Mouse (Mus musculus) kidney, postnatal 14 days (tissue): ENCODE measurements around the gene Vmn1r55.
"Not testable (repeated sequence)": the region's sequence is repeated elsewhere in the genome, so short reads cannot be mapped to it uniquely, and the experiment has no call there.

Experiments
- DNase-seq: peaks from one replicate; pipeline ENCODE4 v3.0.0; 2022; ENCODE audit warnings: mixed read lengths

Gene Vmn1r55

DNA sequence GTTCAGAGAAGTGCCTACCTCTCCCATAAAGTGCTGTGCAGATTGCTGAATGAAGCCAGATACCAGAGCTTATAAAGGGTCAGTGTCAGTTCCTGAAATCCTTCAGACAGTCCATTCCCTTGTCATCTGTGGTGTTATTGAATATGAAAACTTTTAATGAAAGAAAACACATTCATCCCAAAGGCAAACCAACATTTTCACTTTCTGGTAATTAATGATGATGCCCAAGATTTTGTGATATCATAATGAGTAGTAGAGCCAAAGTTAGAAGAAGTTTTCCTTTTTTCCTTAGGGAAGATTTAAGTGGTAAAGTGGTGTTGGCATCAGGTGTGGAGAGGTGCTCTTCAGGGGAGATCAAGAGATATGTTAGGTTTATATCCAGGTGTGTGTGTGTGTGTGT lies at the start of gene Vmn1r55:
Gene Vmn1r55 (minus strand): TSS at position 101 of the 400 bp plus-strand sequence.
- not testable (repeated sequence) for DNase-seq

DNA sequence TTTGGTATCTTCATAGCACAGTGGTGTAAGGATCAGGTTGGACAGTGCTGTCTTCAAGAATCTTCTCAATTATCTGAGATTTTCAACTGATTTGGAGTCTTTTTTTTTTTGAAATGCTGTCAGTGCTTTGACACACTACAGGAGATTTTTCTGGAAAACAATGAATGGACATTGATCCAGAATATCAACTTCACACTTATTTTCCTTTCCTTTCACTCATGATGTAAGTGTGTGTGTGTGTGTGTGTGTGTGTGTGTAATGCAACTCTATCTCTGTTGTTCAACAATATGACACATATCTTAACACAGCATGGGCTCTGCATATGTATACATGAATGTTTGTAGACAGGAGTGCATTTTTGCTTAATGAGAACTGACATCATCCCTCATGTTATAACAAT lies 47.2 kb upstream of the Vmn1r55 start, which contains the start of gene Vmn1r56:
Gene Vmn1r56 (minus strand): TSS at position 101 of the 400 bp plus-strand sequence.
- not testable (repeated sequence) for DNase-seq

DNA sequence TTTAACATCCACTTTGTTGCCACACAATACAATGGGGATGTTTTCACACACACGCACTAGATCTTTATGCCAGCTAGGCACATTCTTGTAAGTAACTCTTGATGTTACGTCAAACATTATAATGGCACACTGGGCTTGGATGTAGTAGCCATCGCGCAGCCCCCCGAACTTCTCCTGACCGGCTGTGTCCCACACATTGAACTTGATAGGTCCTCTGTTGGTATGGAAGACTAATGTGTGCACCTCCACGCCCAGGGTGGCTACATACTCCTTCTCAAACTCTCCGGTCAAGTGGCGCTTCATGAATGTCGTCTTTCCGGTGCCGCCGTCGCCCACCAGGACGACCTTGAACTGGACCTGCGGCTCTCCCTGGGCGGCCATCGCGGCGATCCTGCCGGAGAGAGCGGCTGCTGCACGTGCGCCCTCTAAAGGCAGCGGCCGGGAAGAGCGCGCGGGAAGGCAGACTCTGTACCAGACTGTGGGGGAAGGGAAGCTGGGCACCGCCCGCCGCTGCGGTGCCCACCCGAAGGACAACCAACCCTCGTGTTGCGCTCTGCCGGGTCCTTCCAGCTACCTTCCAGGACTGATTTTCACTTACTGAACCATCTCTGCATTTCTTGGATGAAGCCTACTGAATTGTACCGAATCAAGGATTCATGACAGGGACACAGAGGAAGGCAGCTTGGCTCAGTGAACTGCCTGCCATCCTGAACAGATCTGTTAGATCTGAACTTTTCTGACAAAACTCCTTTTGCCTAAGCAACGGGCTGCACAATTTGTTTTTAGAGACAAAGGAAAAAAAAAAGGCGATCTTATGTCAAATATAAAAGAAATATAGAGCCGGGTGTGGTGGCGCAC lies 23.7 kb downstream of the Vmn1r55 start, which contains the start of gene Rasl2-9:
Gene Rasl2-9 (minus strand): TSS at position 402 of the 858 bp plus-strand sequence.
- DNase-seq = peak; percentile 84

DNA sequence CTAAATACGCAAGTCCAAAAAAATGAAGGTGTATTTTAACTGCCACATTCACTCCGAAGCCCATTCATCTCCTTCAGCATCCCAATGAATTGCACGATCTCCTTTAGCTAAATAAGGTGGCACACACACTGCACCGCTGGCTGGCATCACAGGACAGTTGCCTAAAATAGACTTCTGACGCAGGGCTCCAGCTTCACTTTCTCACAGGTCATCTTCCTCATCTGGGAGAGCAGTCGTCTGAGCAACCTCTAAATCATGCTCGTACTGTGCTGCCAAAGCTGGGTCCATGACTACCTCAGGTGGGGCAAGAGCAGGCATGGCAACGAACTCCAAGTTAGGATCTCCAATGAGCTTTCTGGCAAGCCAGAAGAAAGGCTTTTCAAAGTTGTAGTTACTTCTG lies 24.4 kb downstream of the Vmn1r55 start:
- no peak for DNase-seq

DNA sequence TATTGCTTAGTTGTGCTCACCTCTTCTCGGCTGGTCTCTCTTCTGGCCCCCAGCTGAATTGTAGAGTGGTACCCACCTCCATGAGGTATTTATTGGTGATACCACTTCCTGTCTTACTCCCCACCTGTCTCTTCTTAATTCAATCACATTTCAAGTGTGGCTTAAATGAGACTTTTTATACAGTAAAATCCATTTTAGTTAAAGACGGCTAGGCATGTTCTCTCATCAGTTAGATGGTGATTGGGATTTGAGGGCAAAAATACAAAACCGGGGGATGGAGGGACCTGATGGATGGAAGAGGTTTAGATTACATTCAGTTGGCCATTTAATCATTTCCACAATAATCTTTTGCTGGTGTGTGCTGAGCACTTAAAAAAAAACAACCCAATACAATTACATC lies 32.6 kb downstream of the Vmn1r55 start, which contains the start of gene Rfpl4:
Gene Rfpl4 (minus strand): TSS at position 101 of the 400 bp plus-strand sequence.
- DNase-seq = no peak

DNA sequence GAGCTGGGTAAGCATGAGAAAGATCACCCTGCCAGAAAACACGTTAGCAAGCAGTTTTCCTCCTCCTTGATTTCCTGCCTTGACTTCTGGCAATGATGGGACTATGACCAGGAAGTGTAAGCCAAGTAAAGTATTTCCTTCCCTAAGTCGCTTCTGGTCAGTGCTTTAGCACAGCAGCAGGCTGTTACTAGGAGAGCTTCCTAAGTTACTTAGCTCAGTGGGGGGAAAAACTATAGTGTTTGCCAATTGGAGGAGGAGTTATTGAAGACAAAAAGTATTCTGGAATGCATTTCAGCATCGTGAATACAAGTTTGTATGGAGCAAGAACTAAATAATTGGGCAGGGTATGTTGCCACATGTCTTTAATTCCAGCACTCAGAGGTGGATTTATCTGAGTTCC lies 36.8 kb downstream of the Vmn1r55 start:
- DNase-seq = no peak

DNA sequence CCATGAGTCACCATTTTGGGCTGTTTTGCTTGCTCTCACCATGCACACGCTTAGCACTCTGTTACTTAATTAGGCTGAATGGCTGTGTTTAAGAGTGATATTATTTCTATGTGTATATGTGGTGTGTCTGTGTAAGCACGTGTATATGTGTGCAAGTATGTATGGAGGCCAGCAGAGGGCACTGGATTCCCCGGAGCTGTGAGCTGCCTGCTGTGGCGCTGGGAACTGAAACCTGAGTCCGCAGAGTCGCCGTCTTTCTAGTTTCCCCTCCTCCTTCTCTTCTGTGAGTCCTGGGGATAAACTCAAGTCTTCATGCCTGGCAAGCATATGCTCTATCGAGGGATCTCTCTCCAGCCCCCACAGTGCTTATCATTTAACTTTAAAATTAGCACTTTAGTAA lies 40.2 kb downstream of the Vmn1r55 start:
- DNase-seq = no peak

DNA sequence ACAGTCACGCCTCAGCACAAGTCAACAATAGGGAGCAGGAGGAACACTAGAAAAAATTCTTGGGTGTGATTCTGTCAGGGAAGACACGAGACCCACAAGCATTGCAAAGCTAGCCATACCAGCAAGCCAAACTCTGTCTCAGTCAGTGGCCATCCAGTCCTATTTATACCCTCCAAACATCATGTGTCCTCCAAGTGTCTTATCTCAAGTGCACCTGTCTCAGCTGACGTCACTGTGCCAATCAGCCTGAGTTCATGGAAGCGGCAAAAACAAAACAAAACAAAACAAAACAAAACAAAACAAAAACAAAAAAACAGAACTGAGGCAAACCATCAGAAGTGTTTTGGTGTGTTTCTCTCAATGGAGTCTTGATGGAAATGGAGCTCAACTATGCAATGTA lies 41.2 kb downstream of the Vmn1r55 start:
- no peak for DNase-seq

DNA sequence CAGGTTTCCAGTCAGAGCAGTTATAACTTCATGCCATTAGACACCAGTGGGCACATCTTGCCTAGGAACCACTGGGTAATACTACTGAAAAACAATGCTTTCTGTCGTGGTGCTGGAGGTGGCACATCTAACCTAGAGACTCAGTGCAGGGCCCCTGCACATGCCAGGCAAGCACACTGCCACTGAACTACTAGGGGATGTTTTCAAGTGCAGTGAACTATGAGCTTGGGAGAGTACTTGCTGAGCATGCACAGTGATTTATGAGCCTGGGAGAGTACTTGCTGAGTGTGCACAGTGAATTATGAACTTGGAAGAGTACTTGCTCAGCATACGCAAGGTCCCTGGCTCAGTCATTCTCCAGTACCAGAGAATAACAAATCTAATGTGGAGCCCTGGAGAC lies 46.9 kb downstream of the Vmn1r55 start:
- DNase-seq = no peak

DNA sequence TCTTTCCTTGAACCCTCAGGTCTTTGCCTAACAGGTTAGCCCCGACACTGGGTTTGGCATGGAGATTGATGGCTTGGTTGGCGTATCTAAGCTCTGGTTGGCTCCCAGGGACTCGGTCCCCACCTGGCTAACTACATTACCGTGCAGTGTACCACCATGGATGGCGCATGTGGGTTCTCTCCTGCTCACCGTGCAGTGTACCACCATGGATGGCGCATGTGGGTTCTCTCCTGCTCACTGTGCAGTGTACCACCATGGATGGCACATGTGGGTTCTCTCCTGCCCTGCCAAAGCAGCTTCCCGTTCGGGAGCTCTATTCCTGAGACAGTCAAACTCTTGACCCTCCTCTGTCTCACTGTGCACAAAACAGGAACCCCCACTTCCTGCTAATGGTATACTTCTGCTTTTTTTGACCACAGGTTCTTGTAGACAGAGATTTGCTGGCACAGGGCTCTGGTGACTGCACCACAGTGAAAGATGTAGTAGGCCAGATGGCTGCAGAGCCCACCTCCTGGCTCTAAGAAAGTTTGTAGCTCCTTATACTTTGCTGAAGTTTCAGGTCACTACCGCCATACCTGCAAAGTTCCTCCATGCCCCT lies 48.3 kb downstream of the Vmn1r55 start:
- no peak for DNase-seq

DNA sequence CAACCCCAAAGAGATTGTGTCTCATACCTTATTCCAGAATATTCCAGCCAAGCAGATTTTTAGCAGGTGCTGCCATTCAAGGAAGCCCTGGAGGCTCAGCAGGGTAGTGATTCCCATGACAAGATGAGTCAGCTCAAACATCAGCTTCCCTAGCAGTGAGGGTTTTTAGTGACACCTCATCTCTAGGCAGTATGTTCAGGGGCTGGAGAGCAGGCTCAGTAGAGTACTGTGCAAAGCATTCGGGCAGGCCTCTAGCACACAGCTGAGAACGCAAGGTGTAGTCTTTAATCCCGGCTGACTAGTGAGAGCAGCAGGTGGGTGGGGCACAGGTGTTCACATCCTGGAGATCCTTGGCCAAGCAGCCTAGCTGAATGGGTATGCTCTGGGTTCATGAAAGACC lies 49.7 kb downstream of the Vmn1r55 start:
- DNase-seq = no peak

DNA sequence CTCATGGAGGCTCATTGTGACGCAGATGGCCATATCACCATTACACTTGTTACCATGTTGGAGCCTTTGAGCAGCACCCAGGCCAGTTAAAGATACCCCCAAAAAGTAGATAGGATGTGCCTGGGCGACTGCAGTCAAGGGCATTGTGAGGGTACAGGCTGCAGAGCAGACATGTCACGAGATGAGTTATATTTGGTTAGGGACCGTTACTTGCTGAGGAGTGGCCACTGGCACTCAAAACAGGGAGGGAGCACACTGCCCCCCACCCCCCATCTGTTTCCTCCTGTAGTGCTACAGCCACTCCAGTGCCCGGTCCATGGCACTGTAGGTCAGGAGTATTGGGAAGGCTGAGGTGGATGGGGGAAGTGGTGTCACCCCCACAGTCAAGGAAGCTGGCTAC lies 50.7 kb downstream of the Vmn1r55 start:
- no peak for DNase-seq

DNA sequence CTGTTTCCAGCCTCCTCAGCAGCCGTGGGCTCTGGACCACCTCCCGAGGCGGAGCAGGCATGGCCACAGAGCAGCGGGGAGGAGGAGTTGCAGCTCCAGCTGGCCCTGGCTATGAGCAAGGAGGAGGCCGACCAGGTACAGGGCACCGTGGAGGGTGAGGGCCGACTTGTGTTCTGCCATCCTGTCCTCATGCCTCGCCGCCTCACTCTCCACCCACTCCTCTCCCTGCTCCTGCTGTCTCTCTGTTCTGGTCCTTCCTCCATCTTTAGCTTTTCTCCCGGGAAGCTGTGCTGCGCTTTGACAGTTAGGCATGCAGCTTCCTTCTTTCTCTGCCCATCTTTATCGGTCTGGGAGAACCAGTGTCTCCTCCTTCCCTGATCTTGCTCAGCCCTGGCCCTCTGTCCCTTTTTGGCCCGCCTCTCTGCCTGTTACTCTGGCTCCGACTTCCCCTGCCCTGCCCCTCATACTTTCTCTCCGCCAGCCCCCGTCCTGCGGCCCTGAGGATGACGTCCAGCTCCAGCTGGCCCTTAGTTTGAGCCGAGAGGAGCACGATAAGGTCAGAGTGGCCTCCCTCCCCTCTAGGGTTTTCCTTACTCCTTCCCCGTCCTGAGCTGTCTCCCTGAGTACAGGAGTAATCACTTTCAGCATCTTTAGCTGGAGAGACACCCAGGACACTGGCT lies 56.5 kb downstream of the Vmn1r55 start:
- peak; percentile 44 for DNase-seq

DNA sequence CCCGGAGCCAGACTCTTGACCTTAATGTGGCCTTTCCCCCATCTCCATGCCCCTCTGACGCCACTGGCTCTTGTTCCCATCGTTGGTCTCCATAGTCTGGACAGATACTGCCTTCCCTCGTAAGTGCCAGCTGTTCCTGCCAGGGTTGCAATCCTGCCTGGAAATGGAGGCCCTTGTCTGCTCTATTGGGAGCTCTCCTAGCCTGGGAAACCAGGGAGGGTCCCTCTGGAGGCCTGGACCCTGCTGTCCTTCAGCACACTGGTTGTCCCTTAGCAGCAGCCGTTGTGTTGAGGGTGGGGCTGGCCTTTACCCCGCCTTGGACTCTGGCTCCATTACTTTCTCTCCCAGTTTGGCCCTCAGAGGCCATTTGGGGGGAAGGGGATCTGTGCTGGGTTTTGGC lies 57.1 kb downstream of the Vmn1r55 start:
- DNase-seq = no peak

DNA sequence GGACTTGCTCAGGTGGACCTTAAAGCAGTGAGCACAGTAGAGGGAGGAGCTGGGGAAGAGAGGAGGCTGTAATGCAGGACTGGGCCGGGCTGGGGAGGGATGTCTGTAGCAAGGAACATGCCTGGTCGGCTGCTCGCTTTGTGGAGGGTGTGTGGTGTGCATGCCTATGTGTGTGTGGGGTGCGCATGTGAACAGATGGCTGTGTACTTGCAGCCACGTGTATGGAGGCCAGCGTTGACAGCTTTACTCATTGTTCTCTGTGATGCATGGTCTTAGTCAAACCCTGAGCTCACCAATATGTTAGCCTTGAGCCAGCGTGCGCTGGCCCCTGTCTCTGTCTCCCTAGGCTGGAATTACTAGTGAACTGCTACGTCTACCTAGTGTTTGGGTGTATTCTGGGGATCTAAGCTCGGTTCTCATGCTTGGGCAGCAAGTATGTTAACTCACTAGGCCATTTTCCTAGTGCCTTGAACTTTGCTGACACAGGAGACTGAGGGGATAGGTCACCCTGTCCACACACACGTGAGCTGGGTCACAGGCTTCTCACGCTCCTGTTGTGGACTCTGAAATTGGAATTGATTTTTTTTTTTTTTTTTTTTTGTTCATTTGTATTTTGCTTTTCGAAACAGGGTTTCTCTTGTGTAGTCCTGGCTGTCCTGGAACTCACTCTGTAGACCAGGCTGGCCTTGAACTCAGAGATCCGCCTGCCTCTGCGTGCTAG lies 58.3 kb downstream of the Vmn1r55 start:
- no peak for DNase-seq

DNA sequence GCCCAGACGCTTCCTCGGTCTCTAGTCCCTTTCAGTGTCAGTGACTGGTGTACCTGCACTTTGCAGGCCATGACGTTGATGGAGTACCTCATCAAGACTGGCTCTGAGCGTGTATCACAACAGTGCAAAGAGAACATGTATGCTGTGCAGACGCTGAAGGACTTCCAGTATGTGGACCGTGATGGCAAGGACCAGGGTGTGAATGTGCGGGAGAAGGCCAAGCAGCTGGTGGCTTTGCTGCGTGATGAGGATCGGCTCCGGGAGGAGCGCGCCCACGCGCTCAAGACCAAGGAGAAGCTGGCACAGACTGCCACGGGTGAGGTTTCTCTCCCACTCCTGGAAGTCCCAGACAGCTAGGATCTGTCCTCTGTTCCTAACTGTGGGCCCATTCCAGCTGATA lies 59.6 kb downstream of the Vmn1r55 start:
- no peak for DNase-seq

DNA sequence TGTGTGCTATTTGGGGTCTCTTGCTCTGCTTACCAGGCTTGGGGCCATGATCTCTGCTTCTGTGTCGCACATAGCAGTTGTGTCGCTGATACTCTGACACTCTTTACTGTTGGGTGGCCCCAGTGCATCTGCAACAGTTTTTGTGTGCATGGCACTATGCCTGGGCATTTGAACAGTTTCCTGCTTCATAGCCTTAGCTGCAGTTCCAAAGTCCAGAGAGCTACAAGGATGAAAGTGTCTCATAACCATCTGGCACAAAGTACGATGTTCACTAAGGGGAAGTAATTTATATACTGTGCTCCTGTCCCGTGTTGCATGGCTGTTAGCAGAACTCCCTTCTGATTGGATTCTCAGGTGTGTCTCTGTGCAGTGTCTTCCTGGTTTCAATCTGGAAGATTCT lies 61.6 kb downstream of the Vmn1r55 start:
- DNase-seq = peak; percentile 35

DNA sequence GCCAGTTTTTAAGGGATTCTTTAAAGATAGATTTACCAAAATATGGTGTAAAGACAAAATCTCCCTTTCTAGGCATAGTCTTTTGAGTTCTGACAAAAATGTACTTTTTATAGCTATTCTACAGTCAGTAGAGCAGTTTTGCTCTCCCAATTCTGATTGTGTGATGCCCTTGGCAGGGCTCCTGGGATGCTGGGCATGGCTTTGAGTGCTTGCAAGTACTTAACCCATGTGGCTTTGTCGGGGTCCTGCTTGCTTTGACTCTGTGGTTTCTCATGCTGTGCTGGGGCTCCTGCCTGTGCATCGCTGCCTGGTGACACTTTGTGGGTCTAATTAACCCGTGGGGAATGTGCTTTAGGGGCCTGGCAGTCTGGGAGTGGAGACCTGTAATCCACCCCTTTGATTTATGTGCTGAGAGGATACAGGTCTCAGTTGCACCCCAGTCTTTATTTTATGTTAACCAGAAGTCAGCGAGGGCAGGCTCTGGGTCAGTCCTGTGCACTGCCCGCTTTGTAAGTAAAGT lies 62.5 kb downstream of the Vmn1r55 start:
- no peak for DNase-seq

DNA sequence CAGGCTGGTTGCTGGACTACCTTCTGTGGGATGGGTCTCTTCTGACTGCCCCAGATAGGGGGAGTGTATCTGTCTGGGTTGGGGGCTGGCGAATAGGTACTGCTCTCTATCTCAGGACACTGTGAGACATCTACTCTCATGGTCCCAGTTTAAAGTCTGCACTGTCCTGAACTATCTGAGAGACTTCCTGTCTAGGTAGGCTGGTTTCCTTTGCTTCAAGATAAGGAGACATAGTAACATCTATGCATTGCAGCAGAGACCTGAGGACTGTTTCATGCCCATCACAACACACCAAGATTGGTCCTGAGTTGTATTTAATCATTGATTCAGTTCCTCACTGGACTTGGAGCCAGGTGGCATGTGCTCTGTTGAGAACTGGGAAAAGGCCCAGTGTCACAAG lies 64.0 kb downstream of the Vmn1r55 start:
- DNase-seq = no peak

DNA sequence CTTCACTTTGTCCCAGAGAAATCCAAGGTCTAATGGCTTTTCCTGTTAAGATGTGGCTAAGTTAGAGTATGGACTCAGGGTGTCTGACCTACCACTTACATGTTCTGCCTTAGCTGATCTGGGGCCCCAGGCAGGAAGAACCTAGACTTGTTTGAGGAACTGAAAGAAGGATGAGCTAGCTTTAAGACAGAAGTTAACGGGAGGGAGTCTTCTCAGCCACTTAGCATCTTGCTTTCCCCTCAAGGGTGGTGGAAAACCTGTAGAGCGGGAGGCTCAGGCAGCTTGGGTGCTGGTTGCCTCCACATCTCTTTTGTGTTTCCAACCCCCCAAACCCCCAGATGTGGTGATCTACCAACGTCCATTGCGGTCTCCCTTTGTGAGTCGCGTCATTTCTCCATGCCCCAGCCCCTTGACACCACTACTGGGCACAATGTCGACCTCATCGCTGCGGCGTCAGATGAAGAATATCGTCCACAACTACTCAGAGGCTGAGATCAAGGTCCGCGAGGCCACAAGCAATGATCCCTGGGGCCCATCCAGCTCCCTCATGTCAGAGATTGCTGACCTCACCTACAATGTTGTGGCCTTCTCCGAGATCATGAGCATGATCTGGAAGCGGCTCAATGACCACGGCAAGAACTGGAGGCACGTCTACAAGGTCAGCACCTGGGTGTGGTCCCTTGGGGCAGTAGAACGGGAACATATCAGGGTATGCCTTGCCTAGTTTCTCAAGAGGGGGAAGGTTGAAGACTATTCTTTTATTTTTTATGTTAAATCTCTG lies 66.0 kb downstream of the Vmn1r55 start:
- DNase-seq = peak; percentile 31

DNA sequence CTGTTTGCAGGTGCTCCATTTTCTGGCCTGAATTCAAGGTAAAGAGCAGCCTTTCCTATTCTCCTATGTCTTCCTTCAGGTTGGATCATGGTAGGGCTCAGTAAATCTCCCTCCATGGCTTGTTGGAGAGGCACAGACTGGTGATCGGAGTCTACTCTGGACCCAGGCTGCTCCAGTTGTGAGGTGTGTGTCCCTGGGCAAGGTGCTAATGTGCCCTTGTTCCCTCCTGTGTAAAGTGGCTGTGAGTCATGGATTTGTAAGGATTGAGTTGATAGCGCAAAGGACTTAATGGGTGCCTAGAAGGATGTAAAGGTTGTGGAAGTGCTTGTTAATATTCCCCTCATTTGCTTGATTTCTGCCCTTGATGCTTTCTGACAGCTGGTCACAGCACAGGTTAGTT lies 67.5 kb downstream of the Vmn1r55 start:
- DNase-seq = no peak

DNA sequence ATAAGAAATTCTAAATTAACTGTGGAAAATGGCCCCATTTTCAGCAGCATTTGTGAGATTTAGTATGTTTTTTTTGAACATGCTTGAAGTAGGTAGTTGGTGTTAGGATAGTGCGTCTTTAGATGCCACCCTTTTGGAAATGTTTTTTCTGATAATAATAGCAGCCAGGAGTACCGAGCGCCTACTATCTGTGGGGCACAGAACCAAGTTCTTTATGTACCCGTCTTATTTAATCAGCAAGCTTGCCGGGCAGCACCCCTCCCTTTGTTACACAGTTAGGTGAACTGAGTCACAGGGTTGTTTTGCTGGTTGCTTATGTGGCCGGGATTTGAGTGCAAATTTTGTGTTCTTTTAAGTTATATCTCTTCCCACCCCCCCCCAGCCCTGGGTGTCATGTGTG lies 68.2 kb downstream of the Vmn1r55 start:
- DNase-seq = no peak
